Mouse (Mus musculus) ES-Bruce4 (cell line): ENCODE results near the gene Tnfaip8l2. TPM values are rescaled to one million over a fixed set of nuclear protein-coding genes. Genes with fewer than 3 reads are reported as not detected.

ENCODE experiments used
- H3K27ac ChIP-seq: 2 replicates; pipeline ENCODE4 v1.5.1; 2012; ENCODE audit warnings: low read length, inconsistent platforms; ENCODE audit not compliant: insufficient read depth
- H3K27me3 ChIP-seq: 2 replicates; pipeline ENCODE4 v1.6.1; 2012; ENCODE audit warnings: mild to moderate bottlenecking, low read length, inconsistent platforms; ENCODE audit not compliant: control insufficient read depth, poor library complexity, insufficient read depth, severe bottlenecking
- H3K36me3 ChIP-seq: 2 replicates; pipeline ENCODE4 v1.6.1; 2012; ENCODE audit warnings: inconsistent platforms, mild to moderate bottlenecking, low read length, moderate library complexity; ENCODE audit not compliant: control insufficient read depth, poor library complexity, insufficient read depth, severe bottlenecking
- H3K4me1 ChIP-seq: one replicate; pipeline ENCODE4 v1.8.1; 2011; ENCODE audit warnings: low read length; ENCODE audit not compliant: control insufficient read depth, insufficient read depth
- H3K4me3 ChIP-seq: 2 replicates; pipeline ENCODE4 v1.5.1; 2011; ENCODE audit warnings: low read depth, mild to moderate bottlenecking, low read length
- H3K9ac ChIP-seq: 2 replicates; pipeline ENCODE4 v1.6.1; 2012; ENCODE audit warnings: low read depth, mild to moderate bottlenecking, inconsistent platforms; ENCODE audit not compliant: poor library complexity, severe bottlenecking
- H3K9me3 ChIP-seq: replicated peaks from 2 replicates; pipeline ENCODE4 v1.6.1; 2012; ENCODE audit warnings: mild to moderate bottlenecking, low read length, inconsistent platforms; ENCODE audit not compliant: control insufficient read depth, poor library complexity, insufficient read depth, severe bottlenecking
- CTCF ChIP-seq: IDR thresholded peaks from one replicate; pipeline ENCODE4 v1.8.1; 2011; ENCODE audit warnings: low read depth, low read length
- EP300 ChIP-seq: IDR thresholded peaks from 2 replicates; pipeline ENCODE4 v1.6.1; 2011; ENCODE audit warnings: low read depth, low read length; ENCODE audit not compliant: insufficient read depth
- POLR2A ChIP-seq: IDR thresholded peaks from one replicate; pipeline ENCODE4 v1.8.1; 2011; ENCODE audit warnings: low read length; ENCODE audit not compliant: insufficient read depth
- polyA plus RNA-seq: library from polyadenylated mRNA; stranded (reverse); fragments of >200 nt; gene quantifications from 2 replicates; pipeline ENCODE4 v1.2.4, GENCODE M21; 2011; ENCODE audit warnings: low read depth; ENCODE audit not compliant: missing spikeins, insufficient read depth, insufficient read length

The Tnfaip8l2 gene
- not detected in 2 replicates for polyA plus RNA-seq

GRCm38 (mm10) chr3:95141952-95142616 lies at the start of gene Tnfaip8l2:
Gene Tnfaip8l2, minus strand, starts transcription at chr3:95142360.
- no peak within 1 kb of the TSS for H3K4me3 ChIP-seq
- H3K9ac ChIP-seq = no peak within 1 kb of the TSS
- TF ChIP-seq EP300 = no peak
- TF ChIP-seq CTCF = no peak
- no peak for TF ChIP-seq POLR2A
- no peak within 1 kb of the TSS for H3K27ac ChIP-seq
- H3K9me3 ChIP-seq = no peaks in the 10 kb centered on the region
- no peaks in the 10 kb centered on the region for H3K27me3 ChIP-seq
- no peaks in the 10 kb centered on the region for H3K36me3 ChIP-seq
- H3K4me1 ChIP-seq = peaks cover 2% of the 10 kb centered on the region

GRCm38 (mm10) chr3:95186888-95187287 lies 44.7 kb upstream of the Tnfaip8l2 start:
- H3K27me3 ChIP-seq = no peaks in the 10 kb centered on the region
- no peak for TF ChIP-seq POLR2A
- TF ChIP-seq CTCF = no peak
- TF ChIP-seq EP300 = no peak
- H3K9me3 ChIP-seq = no peaks in the 10 kb centered on the region
- H3K4me1 ChIP-seq = no peaks in the 10 kb centered on the region
- no peak overlapping the region for H3K9ac ChIP-seq
- no peak overlapping the region for H3K27ac ChIP-seq
- H3K36me3 ChIP-seq = peaks cover 16% of the 10 kb centered on the region
- H3K4me3 ChIP-seq = no peak overlapping the region

- TF ChIP-seq EP300 = no peak
- TF ChIP-seq POLR2A = no peak
- no peak for TF ChIP-seq CTCF
These were observed 43.9 kb upstream of the Tnfaip8l2 start for GRCm38 (mm10) chr3:95186100-95186499.

GRCm38 (mm10) chr3:95184796-95185577 lies 42.8 kb upstream of the Tnfaip8l2 start:
- Histone ChIP-seq H3K4me3 (no peak overlapping the region), H3K4me1 (no peaks in the 10 kb centered on the region), H3K36me3 (peaks cover 16% of the 10 kb centered on the region), H3K27me3 (no peaks in the 10 kb centered on the region), H3K9ac (no peak overlapping the region), H3K27ac (no peak overlapping the region), H3K9me3 (no peaks in the 10 kb centered on the region)
- TF ChIP-seq CTCF (no peak), EP300 (no peak), POLR2A (no peak)

More at GRCm38 (mm10) chr3:95186100-95186499, 43.9 kb upstream of the Tnfaip8l2 start:
- H3K36me3 ChIP-seq = peaks cover 16% of the 10 kb centered on the region
- H3K9me3 ChIP-seq = no peaks in the 10 kb centered on the region
- no peaks in the 10 kb centered on the region for H3K4me1 ChIP-seq
- no peaks in the 10 kb centered on the region for H3K27me3 ChIP-seq
- no peak overlapping the region for H3K27ac ChIP-seq
- H3K9ac ChIP-seq = no peak overlapping the region
- no peak overlapping the region for H3K4me3 ChIP-seq

- Histone ChIP-seq H3K27me3 (no peaks in the 10 kb centered on the region), H3K9me3 (no peaks in the 10 kb centered on the region), H3K4me1 (peaks cover 4% of the 10 kb centered on the region), H3K4me3 (no peak overlapping the region), H3K36me3 (peaks cover 2% of the 10 kb centered on the region; the same call in 1 of the 2 replicates), H3K9ac (no peak overlapping the region), H3K27ac (no peak overlapping the region)
- TF ChIP-seq CTCF (no peak), EP300 (no peak), POLR2A (no peak)
These were observed 39.7 kb upstream of the Tnfaip8l2 start for GRCm38 (mm10) chr3:95181841-95182240.

GRCm38 (mm10) chr3:95179890-95180289 lies 37.7 kb upstream of the Tnfaip8l2 start:
- TF ChIP-seq CTCF = no peak
- no peak for TF ChIP-seq EP300
- TF ChIP-seq POLR2A = no peak
- Histone ChIP-seq H3K9me3 (no peaks in the 10 kb centered on the region), H3K27ac (no peak overlapping the region), H3K4me1 (peaks cover 4% of the 10 kb centered on the region), H3K36me3 (peaks cover 2% of the 10 kb centered on the region; the same call in 1 of the 2 replicates), H3K27me3 (no peaks in the 10 kb centered on the region), H3K4me3 (no peak overlapping the region), H3K9ac (no peak overlapping the region)
